Mouse (Mus musculus) adrenal gland, adult 2 months (tissue): ENCODE data around the gene March6. TPM values are rescaled to one million over a fixed set of nuclear protein-coding genes. Genes with fewer than 3 reads are reported as not detected.

Source experiments
- DNase-seq: peaks from one replicate; pipeline ENCODE4 v3.0.0; 2021
- polyA plus RNA-seq: library from polyadenylated mRNA; depleted of rRNA; stranded (reverse); fragments of >200 nt; gene quantifications from 2 replicates; pipeline ENCODE4 v1.2.3, GENCODE M21; 2012; rRNA removed
- total RNA-seq, 2 experiments: library from RNA; stranded (reverse); gene quantifications; 2 replicates each; pipeline ENCODE4 v1.2.3; 2021

March6 gene
- total and polyA plus RNA-seq, 3 experiments: 16.3 to 125 (median 115) TPM

- no peak for DNase-seq
Observed at GRCm38 (mm10) chr15:31414179-31414898, 116.5 kb downstream of the March6 start.

DNA sequence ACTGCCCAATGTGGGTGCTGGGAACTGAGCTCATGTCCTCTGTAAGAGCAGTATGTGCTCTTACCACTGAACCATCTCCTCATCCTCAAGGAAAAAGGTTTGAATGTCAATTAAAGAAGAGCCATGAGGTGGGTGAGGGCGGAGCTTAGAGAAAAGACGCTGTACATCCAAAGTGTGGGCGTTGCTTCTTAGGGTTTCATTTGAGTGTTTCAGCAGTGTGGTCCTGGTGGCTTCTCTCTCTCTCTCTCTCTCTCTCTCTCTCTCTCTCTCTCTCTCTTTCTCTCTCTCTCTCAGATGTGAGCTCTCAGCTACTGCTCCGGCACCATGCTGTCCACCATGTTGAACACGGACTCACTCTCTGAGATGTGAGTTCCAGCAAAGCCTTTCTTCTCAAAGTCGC is 117.2 kb downstream of the March6 start:
- DNase-seq: no peak

- DNase-seq: peak; percentile 17
Observed at GRCm38 (mm10) chr15:31412933-31413332, 117.9 kb downstream of the March6 start.

GRCm38 (mm10) chr15:31412436-31412835 is 118.4 kb downstream of the March6 start:
- no peak for DNase-seq

DNA sequence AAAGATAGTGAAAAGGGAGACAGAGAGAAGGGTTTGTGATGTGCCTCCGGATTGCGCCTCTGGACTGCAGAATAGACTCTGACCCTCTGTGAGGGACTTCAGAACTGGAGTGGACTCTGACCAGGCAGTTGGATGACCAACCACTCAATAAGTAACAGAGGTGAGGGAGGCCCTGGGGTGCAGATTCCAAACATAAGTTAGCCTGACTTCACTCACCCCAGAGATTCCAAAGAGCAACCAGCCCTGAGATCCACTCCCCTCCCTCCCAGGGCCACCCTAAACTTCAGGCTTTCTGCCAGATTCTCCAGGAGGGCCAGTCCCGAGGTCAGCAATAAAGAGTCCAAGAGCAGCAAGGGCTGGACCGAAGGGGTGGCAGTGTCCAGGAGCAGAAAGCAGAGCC is 123.4 kb downstream of the March6 start:
- DNase-seq: no peak

DNA sequence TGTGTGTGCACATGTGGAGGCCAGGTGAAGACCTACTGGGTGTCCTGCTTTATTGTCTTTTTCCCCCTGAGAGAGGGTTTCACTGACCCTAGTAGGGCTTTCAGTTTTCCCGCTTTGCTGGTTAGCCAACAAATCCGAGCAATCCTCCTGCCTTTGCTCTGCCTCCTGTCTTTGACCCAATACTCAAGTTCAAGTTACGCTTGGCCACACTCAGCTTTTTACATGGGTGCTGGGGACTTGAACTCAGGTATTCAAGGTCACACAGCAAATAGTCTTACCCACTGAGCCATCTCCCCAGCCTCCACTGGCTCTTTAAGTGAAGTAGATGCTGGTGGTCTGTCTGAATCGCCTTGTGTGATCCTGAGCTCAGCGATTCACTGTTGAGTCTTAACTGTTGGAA is 124.0 kb downstream of the March6 start:
- DNase-seq: no peak

Other genes with a start within 250 kb of the March6 start
- 1 to 10 TPM; 1.1 to 1.9 TPM for gene Ankrd33b, start 163.3 kb downstream of the March6 start, total RNA-seq
- gene Ankrd33b, start 163.3 kb downstream of the March6 start, polyA plus RNA-seq: 1.5 and 1.9 TPM in 2 replicates
- 1 to 10 TPM; 1.8 to 4.2 TPM for gene Ropn1l, start 77.3 kb downstream of the March6 start, total RNA-seq
- gene Ropn1l, start 77.3 kb downstream of the March6 start, polyA plus RNA-seq: 10.2 and 11.3 TPM in 2 replicates
- 100 to 1,000 TPM; 159 to 177 TPM for gene Cmbl, start 34.3 kb upstream of the March6 start, total RNA-seq
- gene Cmbl, start 34.3 kb upstream of the March6 start, polyA plus RNA-seq: 113 and 193 TPM in 2 replicates
- 100 to 1,000 TPM; 318 to 321 TPM for gene Cct5, start 70.8 kb upstream of the March6 start, total RNA-seq
- 41.6 and 49.5 TPM in 2 replicates for gene Cct5, start 70.8 kb upstream of the March6 start, polyA plus RNA-seq
- 10 to 100 TPM; 19.1 to 24.9 TPM for gene Fam173b, start 70.8 kb upstream of the March6 start, total RNA-seq
- 4.2 and 6.2 TPM in 2 replicates for gene Fam173b, start 70.8 kb upstream of the March6 start, polyA plus RNA-seq